Mouse (Mus musculus) cortical plate, adult 2 months (tissue): ENCODE data around the gene Poc1b.

Experiments used
- CTCF ChIP-seq: fragments of 200-500 bp; IDR thresholded peaks from 2 replicates; pipeline ENCODE4 v1.5.1; 2011; ENCODE audit warnings: mild to moderate bottlenecking, control low read depth, low read length; ENCODE audit not compliant: insufficient read depth; ENCODE audit errors: extremely low read depth
- POLR2A ChIP-seq: fragments of 200-500 bp; IDR thresholded peaks from 2 replicates; pipeline ENCODE4 v1.6.1; 2011; ENCODE audit warnings: mild to moderate bottlenecking, low read length, control low read depth; ENCODE audit not compliant: insufficient read depth; ENCODE audit errors: extremely low read depth

DNA sequence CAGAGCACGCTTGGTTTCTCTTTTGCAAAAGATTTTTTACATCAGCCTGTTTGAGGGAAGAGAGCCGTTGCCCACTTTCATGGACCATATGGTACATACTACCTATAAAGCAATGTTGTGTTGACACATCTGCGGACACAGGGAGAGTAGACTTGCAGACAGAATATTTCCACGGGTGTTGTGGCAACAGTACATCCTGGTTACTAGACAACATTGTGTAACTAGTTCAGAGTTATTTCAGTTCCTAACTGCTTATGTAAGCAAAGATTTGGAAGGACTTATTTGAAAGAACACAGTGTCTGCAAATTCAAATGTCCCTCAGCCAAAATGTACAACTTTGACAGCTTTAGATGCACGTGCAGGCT lies 62.9 kb downstream of the Poc1b start:
- TF ChIP-seq CTCF = no peak
- no peak for TF ChIP-seq POLR2A
